Mouse (Mus musculus): ENCODE data around the gene Kcnmb4.

DNA sequence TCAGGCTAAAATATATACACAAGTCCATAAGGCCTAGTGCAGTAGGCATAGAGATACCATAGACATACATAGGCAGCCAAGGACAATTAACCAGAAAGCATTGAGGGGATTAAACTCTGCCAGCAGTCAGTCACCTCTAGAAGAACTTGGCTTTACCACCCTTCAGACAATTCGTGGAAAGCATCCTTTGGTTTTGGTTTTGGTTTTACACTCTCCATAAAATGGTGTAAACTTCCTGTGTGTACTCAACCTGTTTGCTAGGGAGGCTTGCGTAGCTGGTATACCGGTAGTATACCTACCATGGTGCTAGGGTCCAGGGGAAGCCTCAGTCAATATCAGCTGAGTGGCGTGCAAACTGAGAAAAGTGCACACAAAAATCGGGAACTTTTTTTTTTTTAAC is 77.4 kb downstream of the Kcnmb4 start:
- no peak for TF ChIP-seq POLR2A (IDR thresholded peaks at IDR 0.05; ENCODE audit: insufficient read depth, low read length)
- no peak for TF ChIP-seq EP300 (IDR thresholded peaks at IDR 0.05; ENCODE audit: insufficient read depth, low read depth, low read length)
- TF ChIP-seq CTCF (IDR thresholded peaks at IDR 0.05; ENCODE audit: low read depth, low read length): no peak

Measured in ES-Bruce4 (cell line).